Mouse (Mus musculus) lung, embryonic 15.5 days (tissue): Measurements from ENCODE around the gene Epb41l1. TPM values are rescaled to one million over a fixed set of nuclear protein-coding genes. Genes with fewer than 3 reads are reported as not detected.
"Not testable (repeated sequence)": the region's sequence is repeated elsewhere in the genome, so short reads cannot be mapped to it uniquely, and the experiment has no call there.

ENCODE experiments used
- ATAC-seq: fragments of 200-750 bp; cut with Nextera tagmentation; 2 replicates; pipeline ENCODE4 v1.8.0; 2017; ENCODE audit warnings: moderate number of reproducible peaks, borderline replicate concordance; ENCODE audit not compliant: low FRiP score, low TSS enrichment; ENCODE audit errors: extremely low read depth
- H3K27ac ChIP-seq: fragments of 300-500 bp; sonication (generic); 2 replicates; pipeline ENCODE4 v1.5.1; 2015; ENCODE audit warnings: moderate library complexity, mild to moderate bottlenecking, inconsistent platforms
- H3K27me3 ChIP-seq: fragments of 300-500 bp; sonication (generic); 2 replicates; pipeline ENCODE4 v1.6.1; 2015; ENCODE audit warnings: inconsistent platforms
- H3K36me3 ChIP-seq: fragments of 300-500 bp; sonication (generic); 2 replicates; pipeline ENCODE4 v1.6.1; 2015; ENCODE audit warnings: inconsistent platforms
- H3K4me1 ChIP-seq: fragments of 300-500 bp; sonication (generic); 2 replicates; pipeline ENCODE4 v1.6.1; 2015; ENCODE audit warnings: inconsistent platforms
- H3K4me2 ChIP-seq: fragments of 300-500 bp; sonication (generic); 2 replicates; pipeline ENCODE4 v1.6.1; 2015; ENCODE audit warnings: inconsistent platforms, mild to moderate bottlenecking, moderate library complexity
- H3K4me3 ChIP-seq: fragments of 300-500 bp; sonication (generic); 2 replicates; pipeline ENCODE4 v1.5.1; 2015; ENCODE audit warnings: mild to moderate bottlenecking, inconsistent platforms
- H3K9ac ChIP-seq: fragments of 300-500 bp; sonication (generic); 2 replicates; pipeline ENCODE4 v1.6.1; 2015; ENCODE audit warnings: inconsistent platforms
- H3K9me3 ChIP-seq: fragments of 300-500 bp; sonication (generic); 2 replicates; pipeline ENCODE4 v1.6.1; 2016; ENCODE audit warnings: inconsistent platforms
- WGBS: fragments of 180-500 bp; shearing (Covaris S2); methylation state at CpG from one replicate; pipeline ENCODE4 v1.1.7; 2015; 5-methylcytosine and 5-hydroxymethylcytosine counted together
- polyA plus RNA-seq: library from polyadenylated mRNA; unstranded; fragments of >200 nt; fragmentation: Nextera tagmentation; extraction: Ambion mirVana; gene quantifications from 2 replicates; pipeline ENCODE4 v1.2.1, GENCODE M21; 2015

Gene Epb41l1
- polyA plus RNA-seq: 1.6 and 2.8 TPM in 2 replicates

GRCm38 (mm10) chr2:156420694-156421380 lies at the start of gene Epb41l1:
TSS of gene Epb41l1 (plus strand) at chr2:156420909.
- peak within 1 kb of the TSS; percentile 94 for H3K4me2 ChIP-seq
- ATAC-seq: peak; percentile 58; the same call in 1 of the 2 replicates
- peaks cover 30% of the 10 kb centered on the region for H3K4me1 ChIP-seq
- no peaks in the 10 kb centered on the region for H3K36me3 ChIP-seq
- under 1% methylated on average over 73 of the region's 76 CpGs for WGBS
- peak within 1 kb of the TSS; percentile 13; the same call in 1 of the 2 replicates for H3K27ac ChIP-seq
- H3K9me3 ChIP-seq: no peaks in the 10 kb centered on the region
- H3K4me3 ChIP-seq: peak within 1 kb of the TSS; percentile 59
- peak within 1 kb of the TSS; percentile 63 for H3K9ac ChIP-seq
- H3K27me3 ChIP-seq: peaks cover 55% of the 10 kb centered on the region

- no peak overlapping the region for H3K9ac ChIP-seq
- WGBS: 81% methylated on average over 7 of the region's 7 CpGs
These were observed 43.8 kb upstream of the Epb41l1 start for GRCm38 (mm10) chr2:156376956-156377355.

DNA sequence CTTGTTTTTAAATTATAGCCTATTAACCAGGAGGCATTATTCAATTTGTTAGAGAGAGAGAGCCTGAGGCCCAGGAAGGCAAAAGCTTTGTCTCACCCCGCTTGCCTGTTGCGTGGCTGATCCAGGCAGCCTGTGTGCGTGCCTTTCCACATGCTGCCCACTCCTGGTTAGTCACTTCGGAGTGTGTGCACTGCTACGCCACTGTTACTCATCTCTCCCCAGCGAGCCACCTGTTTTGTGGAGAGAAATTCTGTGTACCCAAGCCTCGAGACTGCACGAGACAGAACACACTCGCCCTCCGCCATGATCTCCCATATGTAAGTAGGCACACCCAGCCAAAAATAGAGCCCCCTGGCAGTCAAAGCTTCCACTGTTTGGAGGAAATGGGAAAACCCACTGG lies 40.8 kb upstream of the Epb41l1 start:
- no peak overlapping the region for H3K4me3 ChIP-seq
- H3K9ac ChIP-seq: no peak overlapping the region
- WGBS: 83% methylated on average over 10 of the region's 10 CpGs
- no peaks in the 10 kb centered on the region for H3K4me1 ChIP-seq
- no peaks in the 10 kb centered on the region for H3K36me3 ChIP-seq
- H3K27me3 ChIP-seq: no peaks in the 10 kb centered on the region
- no peak overlapping the region for H3K4me2 ChIP-seq
- no peaks in the 10 kb centered on the region for H3K9me3 ChIP-seq
- no peak overlapping the region for H3K27ac ChIP-seq
- ATAC-seq: no peak

More at GRCm38 (mm10) chr2:156376956-156377355, 43.8 kb upstream of the Epb41l1 start:
- Histone ChIP-seq H3K4me1 (no peaks in the 10 kb centered on the region), H3K9me3 (no peaks in the 10 kb centered on the region), H3K4me2 (no peak overlapping the region), H3K36me3 (no peaks in the 10 kb centered on the region), H3K27ac (no peak overlapping the region), H3K4me3 (no peak overlapping the region), H3K27me3 (no peaks in the 10 kb centered on the region)
- no peak for ATAC-seq

DNA sequence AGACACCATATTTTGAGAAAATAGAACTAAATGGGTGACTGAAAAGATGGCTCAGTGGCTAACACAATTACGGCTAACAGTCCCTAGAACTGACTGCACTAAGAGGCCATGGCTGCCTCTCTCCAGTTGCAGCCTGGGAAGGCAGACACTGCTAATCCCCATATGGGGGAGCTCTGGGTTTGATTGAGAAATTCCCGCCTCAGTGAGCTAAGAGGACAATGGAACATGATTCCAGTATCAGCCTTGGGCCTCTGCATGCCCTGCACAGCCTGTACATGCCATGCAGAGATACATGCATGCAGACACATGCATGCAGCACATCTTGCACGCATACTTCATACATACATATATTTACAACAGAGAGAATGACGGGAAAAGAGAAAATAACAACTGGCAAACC lies 39.4 kb upstream of the Epb41l1 start:
- Histone ChIP-seq H3K36me3 (no peaks in the 10 kb centered on the region), H3K4me1 (no peaks in the 10 kb centered on the region), H3K27ac (no peak overlapping the region), H3K4me3 (no peak overlapping the region), H3K9me3 (no peaks in the 10 kb centered on the region), H3K9ac (no peak overlapping the region), H3K4me2 (no peak overlapping the region), H3K27me3 (no peaks in the 10 kb centered on the region)
- 78% methylated on average over 4 of the region's 4 CpGs for WGBS
- no peak for ATAC-seq

- H3K36me3 ChIP-seq, H3K4me1 ChIP-seq, H3K27ac ChIP-seq, H3K9me3 ChIP-seq, H3K27me3 ChIP-seq: not testable (repeated sequence)
- peak overlapping the region; percentile 39 for H3K4me3 ChIP-seq
- WGBS: 0% methylated on average over 17 of the region's 63 CpGs
- H3K9ac ChIP-seq: 0 out of 2 replicates have a peak overlapping the region, but pooled peaks have one; percentile 29
- peak; percentile 91 for ATAC-seq
- H3K4me2 ChIP-seq: peak overlapping the region; percentile 47
These were observed 28.1 kb upstream of the Epb41l1 start for GRCm38 (mm10) chr2:156392461-156393154.

DNA sequence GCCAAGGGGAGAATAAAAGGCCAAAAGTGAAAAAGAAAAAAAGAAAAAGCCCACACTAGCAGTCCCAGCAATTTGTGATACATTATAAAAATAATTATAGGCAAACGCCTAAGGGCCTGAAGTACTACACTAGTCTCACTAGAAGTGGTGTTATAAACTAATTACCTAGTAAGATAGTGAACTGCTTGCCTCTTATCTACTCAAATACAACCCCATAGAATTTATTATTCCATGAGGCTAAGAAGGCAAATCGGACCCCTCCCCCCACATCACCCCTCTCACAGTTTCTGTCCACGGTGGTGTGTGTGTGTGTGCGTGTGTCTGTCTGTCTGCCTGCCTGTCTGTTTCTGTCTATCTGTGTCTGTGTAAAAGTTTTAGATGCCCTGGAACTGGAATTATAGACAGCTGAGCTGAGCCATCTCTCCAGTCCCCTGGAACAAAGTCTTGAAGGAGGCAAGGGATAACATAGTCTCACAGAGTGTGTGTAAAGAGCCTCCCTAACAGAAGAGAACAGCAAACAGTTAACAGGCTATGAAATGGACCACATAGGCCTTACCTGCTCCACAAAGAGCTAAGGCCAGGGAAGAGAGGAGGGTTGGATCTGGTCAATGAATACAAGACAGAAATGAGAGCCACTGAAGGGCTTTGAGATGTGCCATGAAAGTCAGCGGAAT lies 27.4 kb upstream of the Epb41l1 start:
- H3K4me1 ChIP-seq: peaks cover 5% of the 10 kb centered on the region; the same call in 1 of the 2 replicates
- H3K36me3 ChIP-seq: no peaks in the 10 kb centered on the region
- peak; percentile 17; the same call in 1 of the 2 replicates for ATAC-seq
- peak overlapping the region; percentile 39 for H3K4me3 ChIP-seq
- no peaks in the 10 kb centered on the region for H3K9me3 ChIP-seq
- H3K9ac ChIP-seq: no peak overlapping the region
- H3K4me2 ChIP-seq: peak overlapping the region; percentile 47
- H3K27ac ChIP-seq: no peak overlapping the region
- H3K27me3 ChIP-seq: no peaks in the 10 kb centered on the region
- 48% methylated on average over 5 of the region's 5 CpGs for WGBS

DNA sequence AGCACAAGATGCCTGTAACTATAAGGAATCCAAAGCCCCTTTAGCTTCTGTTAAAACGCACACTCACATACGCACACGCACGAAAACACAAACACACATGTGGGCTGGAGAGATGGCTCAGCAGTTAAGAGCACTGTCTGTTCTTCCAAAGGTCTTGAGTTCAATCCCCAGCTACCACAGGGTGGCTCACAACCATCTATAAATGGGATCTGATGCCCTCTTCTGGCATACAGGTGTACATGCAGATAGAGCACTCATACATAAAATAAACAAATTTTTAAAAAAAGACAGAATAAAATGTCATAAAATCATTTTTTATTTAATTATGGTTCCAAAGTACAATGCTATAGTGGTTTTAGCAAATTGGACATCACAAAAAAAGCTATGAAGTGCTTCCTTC lies 26.4 kb upstream of the Epb41l1 start:
- Histone ChIP-seq H3K9me3 (no peaks in the 10 kb centered on the region), H3K27me3 (no peaks in the 10 kb centered on the region), H3K27ac (no peak overlapping the region), H3K9ac (no peak overlapping the region), H3K4me1 (peaks cover 5% of the 10 kb centered on the region; the same call in 1 of the 2 replicates), H3K4me2 (no peak overlapping the region), H3K4me3 (no peak overlapping the region), H3K36me3 (no peaks in the 10 kb centered on the region)
- no peak for ATAC-seq
- 90% methylated on average over 4 of the region's 4 CpGs for WGBS

DNA sequence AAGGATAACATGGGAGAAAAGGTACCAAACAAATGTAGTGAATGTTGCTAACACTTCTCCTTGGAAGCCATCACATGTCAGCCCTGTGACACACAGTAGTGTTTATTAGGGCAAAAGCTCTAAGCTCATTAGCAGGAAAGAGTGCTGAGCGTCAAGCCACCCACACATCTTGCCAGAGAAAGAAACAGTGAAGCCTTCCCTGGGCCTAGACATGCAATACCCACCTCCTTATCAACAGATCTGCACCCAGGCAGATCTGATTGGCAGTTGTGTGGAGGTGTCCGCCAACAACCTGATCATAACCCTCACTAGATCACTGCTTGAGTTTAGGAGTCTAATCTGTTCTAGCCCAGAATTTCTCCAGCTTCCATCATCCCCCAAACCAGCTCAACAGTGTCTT lies 24.6 kb upstream of the Epb41l1 start:
- H3K4me3 ChIP-seq: no peak overlapping the region
- no peak for ATAC-seq
- WGBS: 80% methylated on average over 2 of the region's 2 CpGs
- H3K36me3 ChIP-seq: no peaks in the 10 kb centered on the region
- no peak overlapping the region for H3K4me2 ChIP-seq
- no peaks in the 10 kb centered on the region for H3K9me3 ChIP-seq
- no peak overlapping the region for H3K27ac ChIP-seq
- no peak overlapping the region for H3K9ac ChIP-seq
- peaks cover 9% of the 10 kb centered on the region for H3K4me1 ChIP-seq
- H3K27me3 ChIP-seq: no peaks in the 10 kb centered on the region

GRCm38 (mm10) chr2:156397988-156398387 lies 22.7 kb upstream of the Epb41l1 start:
- no peak overlapping the region for H3K4me2 ChIP-seq
- no peaks in the 10 kb centered on the region for H3K36me3 ChIP-seq
- ATAC-seq: no peak
- H3K9ac ChIP-seq: no peak overlapping the region
- peaks cover 9% of the 10 kb centered on the region for H3K4me1 ChIP-seq
- H3K9me3 ChIP-seq: no peaks in the 10 kb centered on the region
- H3K27ac ChIP-seq: no peak overlapping the region
- H3K27me3 ChIP-seq: no peaks in the 10 kb centered on the region
- WGBS: 89% methylated on average over 7 of the region's 7 CpGs
- no peak overlapping the region for H3K4me3 ChIP-seq

- H3K27ac ChIP-seq: no peak overlapping the region
- no peak overlapping the region for H3K4me2 ChIP-seq
- ATAC-seq: no peak
- no peaks in the 10 kb centered on the region for H3K27me3 ChIP-seq
- WGBS: 62% methylated on average over 1 of the region's 1 CpGs
- H3K9ac ChIP-seq: no peak overlapping the region
- peaks cover 4% of the 10 kb centered on the region; the same call in 1 of the 2 replicates for H3K4me1 ChIP-seq
- H3K4me3 ChIP-seq: no peak overlapping the region
- no peaks in the 10 kb centered on the region for H3K9me3 ChIP-seq
- no peaks in the 10 kb centered on the region for H3K36me3 ChIP-seq
These were observed 21.2 kb upstream of the Epb41l1 start for GRCm38 (mm10) chr2:156399485-156399884.

DNA sequence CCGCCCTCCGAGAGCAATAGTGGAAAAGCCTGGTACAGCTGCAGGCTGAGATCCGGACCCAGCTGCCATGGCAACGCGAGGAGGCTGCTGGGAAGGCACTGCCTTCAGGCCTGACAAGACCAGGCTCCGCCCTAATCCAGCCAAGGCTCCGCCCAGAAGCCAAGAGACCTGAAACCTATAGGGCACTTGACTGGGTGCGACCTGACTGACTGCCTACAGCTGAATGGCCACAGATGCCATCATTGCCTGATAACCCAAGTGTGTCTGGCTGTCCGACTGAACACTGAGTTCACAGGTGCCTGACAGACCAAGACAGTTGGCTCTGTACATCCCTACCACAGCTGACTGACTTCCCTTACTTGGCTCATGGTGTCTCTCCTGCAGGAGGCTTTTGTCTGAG lies 19.4 kb upstream of the Epb41l1 start:
- ATAC-seq: peak; percentile 76
- 5% methylated on average over 9 of the region's 9 CpGs for WGBS
- no peaks in the 10 kb centered on the region for H3K9me3 ChIP-seq

More for the DNA sequence above, 19.4 kb upstream of the Epb41l1 start:
- Histone ChIP-seq H3K4me3 (no peak overlapping the region), H3K36me3 (no peaks in the 10 kb centered on the region), H3K9ac (no peak overlapping the region), H3K27ac (no peak overlapping the region), H3K4me2 (peak overlapping the region; percentile 21; the same call in 1 of the 2 replicates), H3K27me3 (no peaks in the 10 kb centered on the region), H3K4me1 (peaks cover 4% of the 10 kb centered on the region; the same call in 1 of the 2 replicates)
